Mouse (Mus musculus): Measurements from ENCODE around the gene Corin. TPM values are rescaled to one million over a fixed set of nuclear protein-coding genes. Genes with fewer than 3 reads are reported as not detected.

Corin gene
- total and polyA plus RNA-seq, 3 experiments = 0.66 TPM; not detected in 2

DNA sequence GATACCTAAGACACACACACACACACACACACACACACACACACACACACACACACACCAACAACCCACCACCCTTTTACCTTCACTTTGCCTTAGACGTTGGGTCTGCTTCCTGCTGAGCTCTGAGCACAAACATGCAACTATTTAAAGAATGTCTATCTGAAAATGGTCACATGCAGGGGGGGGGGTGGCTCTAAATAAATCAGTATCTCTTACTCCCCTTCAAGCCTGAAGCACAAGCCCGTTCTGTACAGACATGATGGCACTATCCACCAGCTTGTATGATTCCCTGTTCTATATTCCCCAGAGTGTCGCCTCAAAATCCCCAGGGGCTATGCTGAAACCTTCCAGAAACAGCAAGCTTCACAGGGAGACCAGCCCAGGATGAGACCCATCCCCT is 2.5 kb downstream of the Corin start:
- no peak overlapping the region for H3K4me3 ChIP-seq (ENCODE audit: low read depth, low read length)
- no peak for DNase-seq (ENCODE audit: low spot score)
- no peak for ATAC-seq (ENCODE audit: extremely low read depth, insufficient number of reproducible peaks, low FRiP score, poor library complexity, severe bottlenecking)
- H3K36me3 ChIP-seq (replicated peaks) = no peaks in the 10 kb centered on the region
- H3K27me3 ChIP-seq (ENCODE audit: insufficient read depth, low read length) = peaks cover 22% of the 10 kb centered on the region
- H3K4me1 ChIP-seq (ENCODE audit: insufficient read depth, low read depth, low read length) = no peaks in the 10 kb centered on the region
- TF ChIP-seq GATA2 (IDR thresholded peaks at IDR 0.05; ENCODE audit: borderline replicate concordance, low read depth, low read length) (no peak), TAL1 (conservative IDR thresholded peaks at IDR 0.05; ENCODE audit: low read depth, low read length) (no peak), CTCF (IDR thresholded peaks at IDR 0.05; ENCODE audit: low read depth, low read length) (no peak), POLR2AphosphoS5 (IDR thresholded peaks at IDR 0.05; ENCODE audit: insufficient replicate concordance, low read depth, low read length) (no peak), GATA1 (IDR thresholded peaks at IDR 0.05; ENCODE audit: borderline replicate concordance, low read length) (no peak)
- no peaks in the 10 kb centered on the region for H3K9me3 ChIP-seq (replicated peaks)

DNA sequence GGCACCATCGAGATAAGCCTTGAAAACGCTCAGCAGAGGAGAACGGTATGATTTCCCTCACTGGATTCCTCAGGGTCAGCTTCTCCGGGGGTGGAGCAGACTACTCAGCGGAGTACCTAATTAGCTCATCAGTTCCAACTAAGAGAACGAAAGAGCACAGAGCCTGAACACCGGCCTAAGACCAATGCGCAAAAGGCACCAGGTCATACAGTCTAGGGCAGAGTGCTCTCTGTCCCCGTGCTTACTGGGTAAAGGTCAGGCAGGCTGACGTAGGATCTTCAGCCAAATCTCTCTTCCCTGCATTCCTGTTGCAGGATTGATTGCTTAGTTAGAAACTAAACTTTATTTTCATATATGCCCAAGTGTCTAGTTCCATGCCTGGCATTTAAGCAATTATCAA is 6.0 kb downstream of the Corin start:
- no peak for ATAC-seq (ENCODE audit: extremely low read depth, insufficient number of reproducible peaks, low FRiP score, poor library complexity, severe bottlenecking)
- Histone ChIP-seq H3K27me3 (ENCODE audit: insufficient read depth, low read length) (peaks cover 14% of the 10 kb centered on the region), H3K36me3 (replicated peaks) (no peaks in the 10 kb centered on the region), H3K4me1 (ENCODE audit: insufficient read depth, low read depth, low read length) (no peaks in the 10 kb centered on the region; the same call in 1 of the 2 replicates), H3K4me3 (ENCODE audit: low read depth, low read length) (no peak overlapping the region), H3K9me3 (replicated peaks) (no peaks in the 10 kb centered on the region)
- TF ChIP-seq POLR2AphosphoS5 (IDR thresholded peaks at IDR 0.05; ENCODE audit: insufficient replicate concordance, low read depth, low read length) = no peak
- TF ChIP-seq GATA1 (IDR thresholded peaks at IDR 0.05; ENCODE audit: borderline replicate concordance, low read length) = no peak
- TF ChIP-seq GATA2 (IDR thresholded peaks at IDR 0.05; ENCODE audit: borderline replicate concordance, low read depth, low read length) = no peak
- TF ChIP-seq TAL1 (conservative IDR thresholded peaks at IDR 0.05; ENCODE audit: low read depth, low read length) = no peak
- TF ChIP-seq CTCF (IDR thresholded peaks at IDR 0.05; ENCODE audit: low read depth, low read length) = no peak
- DNase-seq (ENCODE audit: low spot score) = no peak

DNA sequence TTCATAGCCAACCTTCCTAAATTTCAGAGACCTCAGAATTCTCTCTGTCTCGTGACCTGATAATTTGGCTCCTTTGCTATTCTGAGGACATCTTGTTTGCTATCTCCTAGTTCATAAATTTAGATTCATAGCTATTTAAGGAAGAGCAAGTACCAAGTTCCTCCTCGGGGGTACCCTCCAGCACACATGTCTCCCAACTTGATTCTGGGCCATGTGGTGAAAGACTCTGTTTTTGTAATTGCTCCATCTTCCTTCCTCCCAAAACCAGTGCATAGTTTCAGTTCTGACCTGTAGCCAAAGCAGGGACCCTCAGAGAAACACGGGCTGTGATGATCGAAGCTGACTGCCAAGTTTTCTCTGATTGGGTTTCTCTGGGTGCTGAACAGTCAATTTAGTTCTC is 7.5 kb downstream of the Corin start:
- ATAC-seq (ENCODE audit: extremely low read depth, insufficient number of reproducible peaks, low FRiP score, poor library complexity, severe bottlenecking) = no peak

DNA sequence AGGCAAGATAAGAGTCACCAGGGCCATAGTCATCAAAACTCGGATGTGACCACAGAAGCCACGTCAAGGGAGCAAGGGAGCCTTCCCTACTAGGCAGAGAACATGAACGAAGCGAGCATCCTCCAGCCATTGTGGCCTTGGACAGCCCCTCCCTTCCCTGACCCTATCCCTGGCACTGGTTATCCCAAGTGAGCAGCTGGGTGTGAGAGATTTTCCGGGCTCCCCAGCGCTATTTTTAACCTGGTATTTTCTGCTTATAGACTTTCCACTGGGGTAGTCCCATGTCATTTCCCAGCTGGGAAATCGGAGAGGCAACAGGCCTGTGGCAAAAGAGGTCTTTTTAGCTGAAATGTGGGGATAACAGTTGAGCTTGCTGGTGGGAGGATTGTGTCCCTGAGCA is 10.4 kb downstream of the Corin start:
- DNase-seq (ENCODE audit: low spot score) = no peak
- Histone ChIP-seq H3K4me1 (ENCODE audit: insufficient read depth, low read depth, low read length) (no peaks in the 10 kb centered on the region; the same call in 1 of the 2 replicates), H3K36me3 (replicated peaks) (no peaks in the 10 kb centered on the region), H3K4me3 (ENCODE audit: low read depth, low read length) (no peak overlapping the region), H3K9me3 (replicated peaks) (no peaks in the 10 kb centered on the region), H3K27me3 (ENCODE audit: insufficient read depth, low read length) (peaks cover 8% of the 10 kb centered on the region)
- TF ChIP-seq CTCF (IDR thresholded peaks at IDR 0.05; ENCODE audit: low read depth, low read length) = no peak
- no peak for TF ChIP-seq TAL1 (conservative IDR thresholded peaks at IDR 0.05; ENCODE audit: low read depth, low read length)
- TF ChIP-seq POLR2AphosphoS5 (IDR thresholded peaks at IDR 0.05; ENCODE audit: insufficient replicate concordance, low read depth, low read length) = no peak
- no peak for TF ChIP-seq GATA2 (IDR thresholded peaks at IDR 0.05; ENCODE audit: borderline replicate concordance, low read depth, low read length)
- TF ChIP-seq GATA1 (IDR thresholded peaks at IDR 0.05; ENCODE audit: borderline replicate concordance, low read length) = no peak
- ATAC-seq (ENCODE audit: extremely low read depth, insufficient number of reproducible peaks, low FRiP score, poor library complexity, severe bottlenecking) = no peak

More for the DNA sequence above, 7.5 kb downstream of the Corin start:
- Histone ChIP-seq H3K9me3 (replicated peaks) (no peaks in the 10 kb centered on the region), H3K4me3 (ENCODE audit: low read depth, low read length) (no peak overlapping the region), H3K4me1 (ENCODE audit: insufficient read depth, low read depth, low read length) (no peaks in the 10 kb centered on the region; the same call in 1 of the 2 replicates), H3K36me3 (replicated peaks) (no peaks in the 10 kb centered on the region), H3K27me3 (ENCODE audit: insufficient read depth, low read length) (peaks cover 11% of the 10 kb centered on the region)
- no peak for DNase-seq (ENCODE audit: low spot score)
- no peak for TF ChIP-seq CTCF (IDR thresholded peaks at IDR 0.05; ENCODE audit: low read depth, low read length)
- no peak for TF ChIP-seq GATA1 (IDR thresholded peaks at IDR 0.05; ENCODE audit: borderline replicate concordance, low read length)
- TF ChIP-seq TAL1 (conservative IDR thresholded peaks at IDR 0.05; ENCODE audit: low read depth, low read length) = no peak
- TF ChIP-seq POLR2AphosphoS5 (IDR thresholded peaks at IDR 0.05; ENCODE audit: insufficient replicate concordance, low read depth, low read length) = no peak
- TF ChIP-seq GATA2 (IDR thresholded peaks at IDR 0.05; ENCODE audit: borderline replicate concordance, low read depth, low read length) = no peak

DNA sequence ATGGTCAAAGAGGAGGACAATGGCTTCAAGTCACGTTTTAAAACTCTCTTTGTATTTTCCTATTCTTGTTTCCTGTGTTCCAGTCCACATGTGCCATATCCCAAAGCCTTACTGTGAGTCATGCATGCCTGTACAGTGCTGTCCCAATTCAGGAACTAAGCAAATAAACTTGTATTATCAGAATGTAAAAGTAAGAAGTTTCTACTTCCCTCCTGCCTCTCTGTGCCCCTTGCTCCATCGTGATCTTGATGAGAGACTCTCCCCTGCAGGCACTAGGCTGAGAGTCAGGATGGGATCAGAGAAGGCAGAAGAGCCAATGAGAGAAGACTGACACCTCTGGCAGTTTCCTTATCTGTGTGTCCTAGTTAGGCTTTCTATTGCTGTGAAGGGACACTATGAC is 13.0 kb downstream of the Corin start:
- TF ChIP-seq CTCF (IDR thresholded peaks at IDR 0.05; ENCODE audit: low read depth, low read length) (no peak), TAL1 (conservative IDR thresholded peaks at IDR 0.05; ENCODE audit: low read depth, low read length) (no peak), POLR2AphosphoS5 (IDR thresholded peaks at IDR 0.05; ENCODE audit: insufficient replicate concordance, low read depth, low read length) (no peak), GATA2 (IDR thresholded peaks at IDR 0.05; ENCODE audit: borderline replicate concordance, low read depth, low read length) (no peak), GATA1 (IDR thresholded peaks at IDR 0.05; ENCODE audit: borderline replicate concordance, low read length) (no peak)
- Histone ChIP-seq H3K9me3 (replicated peaks) (no peaks in the 10 kb centered on the region), H3K27me3 (ENCODE audit: insufficient read depth, low read length) (peaks cover 8% of the 10 kb centered on the region), H3K4me3 (ENCODE audit: low read depth, low read length) (no peak overlapping the region), H3K36me3 (replicated peaks) (no peaks in the 10 kb centered on the region), H3K4me1 (ENCODE audit: insufficient read depth, low read depth, low read length) (no peaks in the 10 kb centered on the region; the same call in 1 of the 2 replicates)
- ATAC-seq (ENCODE audit: extremely low read depth, insufficient number of reproducible peaks, low FRiP score, poor library complexity, severe bottlenecking) (no peak), DNase-seq (ENCODE audit: low spot score) (no peak)

DNA sequence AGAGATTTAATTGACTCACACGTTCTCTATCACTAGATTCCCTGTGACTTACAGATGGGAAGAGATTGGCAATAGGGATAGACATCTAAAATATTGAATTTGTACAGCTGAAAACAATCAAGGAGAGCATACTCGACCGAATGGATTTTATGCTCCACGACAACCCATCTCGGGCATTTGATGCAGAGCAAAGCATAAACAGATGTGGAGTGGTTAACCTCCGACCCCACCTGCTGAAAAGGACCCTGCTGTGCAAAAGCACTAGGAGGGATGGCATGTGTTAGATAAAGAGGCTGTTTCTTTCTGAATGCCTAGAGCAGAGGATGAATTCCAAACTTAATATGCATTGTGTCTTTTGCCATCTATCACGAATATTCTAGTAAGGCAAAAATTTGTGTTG is 23.8 kb downstream of the Corin start:
- ATAC-seq (ENCODE audit: extremely low read depth, insufficient number of reproducible peaks, low FRiP score, poor library complexity, severe bottlenecking) = no peak
- H3K4me1 ChIP-seq (ENCODE audit: insufficient read depth, low read depth, low read length) = no peaks in the 10 kb centered on the region; the same call in 1 of the 2 replicates

More for the DNA sequence above, 23.8 kb downstream of the Corin start:
- TF ChIP-seq TAL1 (conservative IDR thresholded peaks at IDR 0.05; ENCODE audit: low read depth, low read length) = no peak
- no peak for TF ChIP-seq GATA1 (IDR thresholded peaks at IDR 0.05; ENCODE audit: borderline replicate concordance, low read length)
- no peak for TF ChIP-seq CTCF (IDR thresholded peaks at IDR 0.05; ENCODE audit: low read depth, low read length)
- TF ChIP-seq POLR2AphosphoS5 (IDR thresholded peaks at IDR 0.05; ENCODE audit: insufficient replicate concordance, low read depth, low read length) = no peak
- no peak for TF ChIP-seq GATA2 (IDR thresholded peaks at IDR 0.05; ENCODE audit: borderline replicate concordance, low read depth, low read length)
- H3K9me3 ChIP-seq (replicated peaks) = no peaks in the 10 kb centered on the region
- no peaks in the 10 kb centered on the region for H3K36me3 ChIP-seq (replicated peaks)
- DNase-seq (ENCODE audit: low spot score) = no peak
- H3K4me3 ChIP-seq (ENCODE audit: low read depth, low read length) = no peak overlapping the region
- H3K27me3 ChIP-seq (ENCODE audit: insufficient read depth, low read length) = peaks cover 2% of the 10 kb centered on the region

All from G1E (cell line).